Mouse (Mus musculus): ENCODE results near the gene Gm7792. TPM values are rescaled to one million over a fixed set of nuclear protein-coding genes. Genes with fewer than 3 reads are reported as not detected.
"Not testable (repeated sequence)": the region's sequence is repeated elsewhere in the genome, so short reads cannot be mapped to it uniquely, and the experiment has no call there.

The Gm7792 gene
- not detected for total RNA-seq (2021)
- long read RNA-seq, experiment 1 = 0 reads
- long read RNA-seq, experiment 2 = 0 reads

- intact Hi-C loops (cut with DNase I); H3K27ac ChIP-seq; DNase-seq; H3K4me3 ChIP-seq: not testable (repeated sequence)
These were observed at the start of gene Gm7792 for GRCm38 (mm10) chr5:93843476-93843875. Gm7792 (plus strand) TSS chr5:93843776.

Other genes with a start within 250 kb of the Gm7792 start
- gene C87414, start 172.2 kb upstream of the Gm7792 start, total RNA-seq (2021) = not detected
- gene Gm16429, start 85.3 kb downstream of the Gm7792 start, total RNA-seq (2021) = not detected
- gene BC061212, start 226.8 kb downstream of the Gm7792 start, total RNA-seq (2021) = not detected
- gene Gm6351, start 232.6 kb downstream of the Gm7792 start, total RNA-seq (2021) = not detected